Mouse (Mus musculus) embryonic fibroblast, embryonic 13.5 days (primary cell): ENCODE measurements around the gene Wnt1.

Source experiments
- CTCF ChIP-seq: IDR thresholded peaks from 2 replicates; pipeline ENCODE4 v1.5.1; 2011; ENCODE audit warnings: mild to moderate bottlenecking, control low read depth, low read length, moderate library complexity, borderline replicate concordance; ENCODE audit not compliant: insufficient read depth
- POLR2A ChIP-seq: IDR thresholded peaks from 2 replicates; pipeline ENCODE4 v1.6.1; 2011; ENCODE audit warnings: low read depth, mild to moderate bottlenecking, control low read depth, low read length, moderate library complexity

DNA sequence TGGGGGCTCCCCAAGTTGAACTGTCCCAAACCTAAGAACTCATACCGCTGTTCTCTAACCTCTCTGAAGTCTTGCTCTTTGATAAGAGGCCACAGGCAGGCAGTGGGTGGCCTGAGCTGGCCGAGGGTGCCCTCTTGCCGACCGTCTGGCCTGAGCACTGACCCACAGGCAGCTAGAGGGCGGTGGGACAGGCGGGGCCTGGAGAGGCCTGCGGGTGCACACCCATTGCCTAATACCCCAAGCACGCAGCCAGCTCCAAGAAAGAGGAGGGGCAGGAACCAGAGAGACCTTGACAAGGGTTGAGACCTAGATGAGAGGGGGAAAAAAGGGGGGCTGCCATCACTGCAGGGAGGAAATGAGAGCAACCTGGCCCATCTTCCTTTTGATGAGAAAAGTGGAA, 9.6 kb upstream of the Wnt1 start:
- TF ChIP-seq CTCF (no peak), POLR2A (0 out of 2 replicates have a peak, but pooled peaks have one; percentile 20)
